Mouse (Mus musculus): ENCODE data around the gene Zfp710.
"Not testable (repeated sequence)": the region's sequence is repeated elsewhere in the genome, so short reads cannot be mapped to it uniquely, and the experiment has no call there.

Gene Zfp710

DNA sequence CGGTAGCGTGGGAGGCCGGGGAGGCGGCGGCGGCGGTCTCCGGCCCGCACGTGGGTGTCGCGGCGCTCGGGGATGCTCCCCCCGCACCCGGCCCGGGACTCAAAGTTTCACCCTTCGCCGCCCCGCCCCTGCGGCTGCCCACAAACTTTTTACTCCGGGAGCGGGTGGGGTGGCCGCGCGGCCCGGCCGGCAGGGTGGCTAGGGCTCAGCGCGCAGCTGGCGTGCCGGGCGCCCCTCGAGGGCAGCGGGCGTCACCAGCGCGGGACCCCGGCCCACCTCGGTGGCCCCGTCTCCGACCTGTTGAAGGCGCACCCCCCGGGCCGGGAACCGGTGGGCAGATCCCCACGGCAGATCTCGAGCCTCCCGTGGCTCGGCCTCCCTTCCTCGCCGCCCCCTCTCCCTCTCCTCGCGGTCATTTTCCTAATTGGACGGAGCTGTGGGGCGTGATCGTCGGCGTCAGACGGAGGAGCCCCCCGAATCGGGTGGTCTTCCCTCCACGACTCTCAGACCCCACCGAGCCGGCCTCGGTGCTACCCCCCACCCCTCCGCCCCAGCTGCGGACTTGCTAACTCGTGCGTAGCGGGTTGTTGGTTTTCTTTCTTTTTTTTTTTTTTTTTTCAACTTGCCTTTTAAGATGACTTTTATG lies 2.5 kb downstream of the Zfp710 start:
- DNase-seq (ENCODE audit: low read depth, low spot score), result no peak

DNA sequence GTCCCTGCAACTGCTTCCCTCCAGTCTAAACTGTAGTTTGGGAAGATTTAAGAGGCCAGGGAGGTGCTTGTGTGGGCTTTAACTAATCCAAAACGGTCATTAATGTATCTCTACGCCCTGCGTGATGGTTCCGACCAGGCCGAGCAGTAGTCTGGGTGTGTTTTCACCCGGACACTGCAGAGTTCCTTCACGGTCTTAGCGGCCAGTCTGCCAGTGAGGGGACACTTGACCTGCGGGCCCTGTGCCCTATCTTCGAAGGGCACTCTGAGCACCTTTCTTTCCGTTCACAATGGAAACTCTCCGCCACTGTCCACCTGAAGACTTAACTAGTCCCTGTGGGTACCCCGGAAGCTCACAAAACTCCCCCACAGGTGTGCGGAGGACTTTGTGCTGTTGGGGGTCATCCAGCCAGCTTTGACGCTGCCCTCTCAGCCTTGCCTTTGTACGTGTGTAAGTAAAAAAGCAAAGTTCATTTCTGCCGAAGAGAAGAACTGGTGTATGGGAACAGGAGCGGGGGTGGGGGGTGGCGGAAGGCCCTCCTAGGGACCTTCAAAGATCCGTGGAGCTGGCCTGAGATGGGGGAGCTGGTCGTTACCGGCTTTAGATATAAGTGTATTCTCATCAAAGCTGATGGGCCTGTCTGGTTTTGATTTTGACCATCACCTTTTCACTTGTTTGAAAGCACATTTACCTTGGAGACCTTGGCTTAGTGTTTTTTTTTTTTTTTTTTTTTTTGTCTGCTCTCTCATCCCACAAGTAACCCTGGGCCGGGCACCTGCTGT lies 3.2 kb downstream of the Zfp710 start:
- DNase-seq (ENCODE audit: low read depth, low spot score), result no peak

DNA sequence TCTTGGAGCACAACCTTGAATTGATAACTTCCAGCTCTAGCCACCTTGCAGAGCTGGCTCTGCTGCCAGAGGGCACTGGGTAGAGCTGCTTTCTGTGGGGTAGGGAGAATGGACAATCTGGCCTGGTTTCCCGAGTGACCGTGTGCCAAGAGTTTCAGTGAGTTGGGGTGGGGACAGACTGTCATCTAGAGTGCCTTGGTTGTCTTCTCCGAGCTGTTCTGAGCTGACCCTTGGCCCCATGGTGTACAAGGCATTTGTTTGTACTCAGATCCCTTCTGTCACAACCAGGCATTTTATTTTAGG lies 3.8 kb downstream of the Zfp710 start:
- DNase-seq (ENCODE audit: low read depth, low spot score), result no peak

DNA sequence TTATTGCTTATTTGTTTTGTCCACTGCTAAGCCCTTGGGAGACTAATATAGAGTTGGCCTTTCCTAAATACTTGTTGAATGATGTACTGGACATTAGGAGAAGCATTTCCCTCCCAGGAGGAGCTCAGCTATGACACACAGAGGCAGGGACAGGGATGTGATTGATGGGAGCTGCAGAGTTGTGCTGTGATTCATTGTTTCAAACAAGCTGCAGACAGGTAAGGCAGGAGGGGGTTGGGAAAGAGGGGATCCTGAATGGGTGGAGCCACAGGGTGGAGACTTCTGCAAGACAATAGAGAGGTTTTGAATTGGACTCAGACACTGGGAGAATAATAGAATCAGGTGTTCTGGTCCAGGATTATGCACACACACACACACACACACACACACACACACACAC lies 5.4 kb downstream of the Zfp710 start:
- DNase-seq (ENCODE audit: low read depth, low spot score), result no peak

DNA sequence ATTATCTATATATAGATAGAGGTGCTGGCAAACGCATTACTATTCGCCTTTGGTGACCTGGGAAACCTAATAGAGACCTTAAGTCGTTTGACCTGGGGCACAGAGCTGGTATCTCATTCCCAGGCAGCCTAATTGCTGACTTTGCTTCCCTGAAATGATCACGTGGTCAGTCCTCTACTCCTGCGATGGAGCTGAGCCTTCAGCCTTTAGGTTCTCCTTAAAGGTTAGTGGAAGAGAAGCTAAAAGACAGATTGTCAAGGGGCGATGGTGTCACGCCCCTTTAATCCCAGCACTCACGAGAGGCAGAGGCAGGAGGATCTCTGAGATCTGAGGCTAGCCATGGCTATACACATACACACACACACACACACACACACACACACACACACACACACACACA lies 5.9 kb downstream of the Zfp710 start:
- DNase-seq (ENCODE audit: low read depth, low spot score), result no peak

DNA sequence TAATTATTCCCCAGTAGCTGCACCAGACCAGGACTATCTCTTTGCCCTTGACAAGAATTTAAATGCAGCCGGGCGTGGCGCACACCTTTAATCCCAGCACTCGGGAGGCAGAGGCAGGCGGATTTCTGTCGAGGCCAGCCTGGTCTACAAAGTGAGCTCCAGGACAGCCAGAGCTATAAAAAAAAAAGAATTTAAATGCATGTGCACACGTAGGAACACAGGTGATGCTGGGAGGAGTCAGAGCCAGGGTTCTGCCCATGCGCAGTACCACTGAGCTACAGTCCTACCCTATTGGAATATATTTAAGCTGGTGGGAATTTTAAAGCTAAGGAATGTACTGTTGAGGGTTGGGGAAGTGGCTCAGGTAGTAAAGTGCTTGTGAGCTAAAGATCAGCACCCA lies 6.4 kb downstream of the Zfp710 start:
- no peak for DNase-seq (ENCODE audit: low read depth, low spot score)

DNA sequence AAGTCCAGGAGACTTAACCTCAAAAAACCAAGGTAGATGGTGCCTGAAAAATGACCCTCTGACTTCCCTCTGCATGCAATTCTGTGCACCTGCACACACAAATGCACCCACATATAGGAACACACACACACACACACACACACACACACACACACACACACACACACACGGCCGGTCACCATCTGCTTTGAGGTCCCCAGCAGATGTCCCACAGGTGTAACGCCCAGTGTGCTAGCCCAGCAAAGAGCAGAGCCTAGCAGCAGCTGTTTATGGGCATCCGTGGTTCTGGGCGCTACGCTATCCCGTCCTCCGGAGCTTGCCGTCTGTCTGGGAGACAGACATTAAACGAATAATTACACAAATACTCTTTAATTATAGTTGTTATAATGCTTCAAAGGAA lies 6.9 kb downstream of the Zfp710 start:
- DNase-seq (ENCODE audit: low read depth, low spot score), result no peak

DNA sequence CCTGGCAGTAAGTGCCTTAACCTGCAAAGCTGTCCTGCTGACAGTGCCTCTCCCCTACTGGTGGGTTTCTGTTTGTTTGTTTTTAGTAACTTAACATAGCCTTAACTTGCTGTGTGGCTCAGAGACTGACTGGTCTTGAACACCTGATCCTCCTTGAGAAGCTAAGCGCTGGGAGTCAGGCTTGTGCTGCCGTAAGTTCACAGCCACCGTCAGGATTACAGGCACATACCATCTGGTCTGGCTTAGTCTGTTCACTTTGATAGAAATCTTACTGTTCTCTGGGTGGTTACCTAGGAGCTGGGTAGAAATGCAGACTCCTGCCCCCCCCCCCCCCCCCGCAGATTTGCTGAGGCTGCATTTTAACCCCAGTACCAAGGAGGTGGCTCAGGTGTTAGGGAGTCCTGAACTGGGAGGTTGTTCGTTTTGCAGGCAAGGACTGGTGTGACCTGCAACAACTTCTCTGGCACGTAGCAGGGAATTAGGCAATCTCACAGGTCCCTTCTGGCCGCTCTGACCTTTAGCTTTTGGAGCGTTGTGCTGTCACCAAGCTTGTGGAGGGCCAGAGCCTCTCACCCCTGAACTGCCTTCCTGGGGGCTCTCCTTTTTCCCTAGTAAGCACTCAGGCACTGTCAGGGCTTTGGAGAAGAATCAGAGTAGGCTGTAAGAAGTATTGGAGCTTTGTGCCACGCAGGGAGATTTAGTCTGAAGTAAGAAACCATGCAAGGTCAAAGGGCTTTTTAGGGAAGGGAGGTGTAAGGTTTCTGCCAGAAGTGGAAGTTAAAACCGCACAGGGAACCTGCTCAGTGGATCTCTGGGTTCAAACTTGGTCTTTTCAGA lies 7.8 kb downstream of the Zfp710 start:
- DNase-seq (ENCODE audit: low read depth, low spot score), result no peak

DNA sequence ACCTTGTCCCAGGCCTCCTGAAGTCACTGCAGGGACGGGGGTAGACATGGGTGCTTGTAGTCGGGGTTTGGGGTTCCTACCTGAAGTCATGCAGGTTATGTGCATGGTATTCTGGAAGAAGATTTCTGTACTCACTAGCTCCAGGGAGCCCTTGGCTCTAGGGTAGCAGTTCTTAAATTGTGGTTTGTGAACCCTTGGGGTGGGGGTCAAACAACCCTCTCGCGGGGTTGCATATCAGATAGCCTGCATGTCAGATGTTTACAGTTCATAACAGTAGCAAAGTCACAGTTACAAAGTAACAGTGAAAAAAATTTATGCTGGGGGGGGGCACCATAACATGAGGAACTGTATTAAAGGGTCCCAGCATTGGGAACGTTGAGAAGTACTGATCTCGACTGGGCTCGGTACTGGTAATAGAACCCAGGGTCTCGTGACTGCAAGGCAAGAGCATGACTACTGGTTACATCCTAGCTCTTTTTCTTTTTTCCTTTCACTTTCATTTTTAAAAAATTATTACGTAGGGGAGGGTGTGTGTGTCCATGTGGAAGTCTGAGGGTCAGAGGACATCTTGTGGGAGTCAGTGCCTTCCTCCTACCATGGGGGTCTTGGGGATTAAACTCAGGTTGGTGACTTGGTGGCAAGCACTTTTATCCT lies 8.6 kb downstream of the Zfp710 start:
- no peak for DNase-seq (ENCODE audit: low read depth, low spot score)

DNA sequence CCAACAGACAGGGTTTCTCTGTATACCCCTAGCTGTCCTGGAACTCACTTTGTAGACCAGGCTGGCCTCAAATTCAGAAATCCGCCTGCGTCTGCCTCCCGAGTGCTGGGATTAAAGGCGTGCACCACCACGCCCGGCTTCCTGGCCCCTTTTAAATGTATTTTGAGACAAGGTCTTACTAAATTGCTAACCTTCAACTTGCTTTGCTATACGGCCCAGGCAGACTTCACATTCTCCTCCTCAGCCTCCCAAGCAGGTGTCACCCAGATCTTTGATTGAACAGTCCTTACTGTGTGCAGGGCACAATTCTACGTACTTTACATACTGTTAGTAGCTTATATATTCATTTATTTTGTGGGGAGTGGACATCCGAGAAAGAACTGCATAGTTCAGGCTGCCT lies 9.2 kb downstream of the Zfp710 start:
- DNase-seq (ENCODE audit: low read depth, low spot score), result no peak

DNA sequence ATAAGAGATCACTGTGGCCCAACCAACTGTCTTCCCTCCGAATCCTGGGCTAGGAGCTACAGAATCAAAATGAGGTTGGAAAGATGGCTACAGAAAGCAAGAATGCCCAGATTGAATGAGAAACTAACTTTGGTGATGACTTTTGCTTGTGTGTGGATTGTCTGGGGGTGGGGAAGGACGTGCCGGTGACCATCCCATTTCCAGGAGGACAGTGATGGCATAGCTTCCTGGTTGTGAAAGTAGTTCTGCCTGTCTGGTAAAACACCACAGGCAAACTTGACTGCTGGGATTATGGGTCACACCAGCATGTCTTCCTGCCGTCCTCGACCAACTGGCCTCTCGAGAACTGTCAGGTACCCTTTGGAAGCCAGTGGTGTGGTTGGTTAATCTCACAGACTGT lies 10.5 kb downstream of the Zfp710 start:
- no peak for DNase-seq (ENCODE audit: low read depth, low spot score)

DNA sequence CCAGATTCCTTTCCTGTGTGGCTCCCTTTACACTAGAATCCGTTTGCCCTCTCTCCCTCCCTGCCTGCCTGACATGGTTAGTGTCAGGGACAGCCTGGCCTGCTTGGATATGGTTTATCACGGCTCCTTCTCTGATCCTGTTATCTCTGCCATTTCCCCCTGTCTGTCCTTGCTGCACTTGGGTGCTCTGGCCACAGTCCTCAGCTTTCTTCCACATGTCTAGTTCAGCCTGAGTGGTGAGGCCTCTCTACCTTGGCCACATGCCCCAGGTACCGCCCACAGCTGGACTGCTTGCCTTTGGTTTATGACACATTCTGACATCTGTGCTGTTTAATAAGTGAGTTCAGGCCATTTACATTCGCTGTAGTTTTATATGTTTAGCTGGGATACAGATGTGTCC lies 11.1 kb downstream of the Zfp710 start:
- DNase-seq (ENCODE audit: low read depth, low spot score), result no peak

DNA sequence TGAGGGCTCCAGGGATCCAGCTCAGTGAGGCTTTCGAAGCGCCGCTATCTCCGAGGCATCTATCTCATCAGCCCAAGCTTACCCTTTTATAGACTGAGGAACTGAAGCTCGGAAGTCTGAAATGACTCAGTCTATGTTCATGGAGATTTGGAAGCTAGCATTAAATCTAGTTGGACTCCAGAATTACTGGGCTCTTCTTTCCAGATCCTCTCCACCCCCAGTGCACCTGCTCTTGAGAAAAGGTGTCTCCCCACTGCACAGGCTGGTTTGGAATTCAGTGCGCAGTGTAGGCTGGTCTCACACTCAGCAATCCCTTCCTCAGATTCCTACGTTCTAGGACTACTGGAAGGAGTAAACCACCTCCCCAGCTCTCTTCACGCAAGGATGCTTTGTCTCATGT lies 15.1 kb downstream of the Zfp710 start:
- DNase-seq (ENCODE audit: low read depth, low spot score), result peak; percentile 66

DNA sequence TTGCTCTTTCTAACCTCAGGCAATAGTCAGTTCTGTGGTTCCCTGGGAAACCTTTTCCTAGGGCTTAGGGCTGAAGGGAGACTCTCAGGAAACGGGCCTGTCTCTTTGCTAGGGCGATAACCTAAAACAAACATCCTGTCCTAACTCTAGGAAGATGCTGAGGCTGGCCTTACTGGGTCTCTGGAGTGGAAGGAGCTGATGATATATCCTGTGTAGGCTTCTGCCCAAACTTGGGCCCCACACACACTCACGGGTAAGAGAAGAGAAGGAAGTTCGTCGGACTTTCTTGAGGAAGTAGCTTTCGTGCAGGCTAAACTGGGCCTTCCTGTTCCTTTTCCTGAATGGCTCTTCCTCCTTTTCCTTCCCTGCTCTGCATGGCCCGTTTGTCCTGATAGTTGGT lies 19.6 kb downstream of the Zfp710 start:
- no peak for DNase-seq (ENCODE audit: low read depth, low spot score)

DNA sequence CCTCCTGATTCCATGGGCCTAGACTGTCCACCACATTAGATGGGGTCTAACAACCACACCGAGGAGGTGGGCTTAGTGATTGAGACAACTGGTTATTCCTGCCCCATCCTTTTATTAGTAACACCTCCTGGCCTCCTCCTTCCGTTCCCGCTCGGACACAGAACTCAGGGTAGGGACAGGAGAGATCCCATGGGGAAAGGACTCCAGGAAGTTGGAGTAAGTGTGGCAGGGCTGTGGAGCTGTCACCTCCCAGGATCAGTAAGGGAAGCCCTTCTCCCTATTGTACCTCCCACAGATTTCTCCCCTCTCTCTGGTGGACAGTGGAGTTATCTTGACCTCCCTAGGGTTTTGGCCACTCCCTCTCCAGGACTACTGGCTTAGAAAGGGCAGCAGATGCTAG lies 22.4 kb downstream of the Zfp710 start:
- DNase-seq (ENCODE audit: low read depth, low spot score), result no peak

DNA sequence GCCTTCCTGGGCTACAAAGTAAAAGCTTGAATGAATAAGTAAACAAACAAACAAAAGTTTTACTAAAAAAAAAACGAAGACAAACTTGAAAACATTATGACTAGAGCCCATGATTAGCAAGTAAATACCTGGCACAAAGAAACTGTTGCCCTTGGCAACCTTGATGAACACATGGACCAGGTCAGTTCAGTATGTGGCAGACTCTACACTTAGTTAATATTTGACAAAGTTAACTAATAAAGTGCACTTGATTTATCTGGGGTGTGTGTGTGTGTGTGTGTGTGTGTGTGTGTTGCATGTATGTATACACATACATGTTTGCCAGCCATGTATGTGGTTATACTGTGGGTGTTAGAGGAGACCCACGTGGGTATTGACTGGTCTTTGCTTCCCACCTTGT lies 25.1 kb downstream of the Zfp710 start:
- DNase-seq (ENCODE audit: low read depth, low spot score), result no peak

DNA sequence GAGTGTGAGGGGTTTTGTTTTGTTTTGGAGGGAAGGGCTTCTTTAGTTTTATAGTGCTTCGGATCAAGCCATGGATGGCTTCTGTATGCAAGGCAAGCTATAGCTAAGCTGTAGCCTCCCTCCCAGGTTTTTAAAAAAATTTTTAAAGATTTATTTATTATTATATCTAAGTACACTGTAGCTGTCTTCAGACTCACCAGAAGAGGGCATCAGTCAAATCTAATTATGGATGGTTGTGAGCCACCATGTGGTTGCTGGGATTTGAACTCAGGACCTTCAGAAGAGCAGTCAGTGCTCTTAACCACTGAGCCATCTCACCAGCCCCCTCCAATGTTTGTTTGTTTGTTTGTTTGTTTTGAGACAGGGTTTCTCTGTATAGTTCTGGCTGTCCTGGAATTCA lies 25.8 kb downstream of the Zfp710 start:
- DNase-seq (ENCODE audit: low read depth, low spot score), result not testable (repeated sequence)

DNA sequence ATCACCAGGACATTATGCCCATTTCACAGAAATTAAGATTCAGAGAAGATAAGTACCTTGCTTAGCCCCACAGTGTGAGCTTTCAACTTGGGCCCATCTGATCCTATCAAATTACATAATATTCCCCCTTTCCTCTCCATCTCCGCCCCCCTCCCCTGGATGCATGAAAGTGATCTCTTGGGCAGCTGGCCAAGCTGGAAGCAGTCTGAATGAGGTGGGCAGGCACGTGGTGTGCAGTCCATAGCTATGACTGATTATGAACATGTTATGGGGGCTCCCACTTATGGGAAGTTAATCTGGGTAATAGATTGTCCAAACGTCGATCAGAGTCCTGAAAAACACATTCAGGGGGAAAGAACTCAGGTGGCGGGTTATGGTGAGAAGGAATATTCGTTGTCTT lies 27.2 kb downstream of the Zfp710 start:
- no peak for DNase-seq (ENCODE audit: low read depth, low spot score)

DNA sequence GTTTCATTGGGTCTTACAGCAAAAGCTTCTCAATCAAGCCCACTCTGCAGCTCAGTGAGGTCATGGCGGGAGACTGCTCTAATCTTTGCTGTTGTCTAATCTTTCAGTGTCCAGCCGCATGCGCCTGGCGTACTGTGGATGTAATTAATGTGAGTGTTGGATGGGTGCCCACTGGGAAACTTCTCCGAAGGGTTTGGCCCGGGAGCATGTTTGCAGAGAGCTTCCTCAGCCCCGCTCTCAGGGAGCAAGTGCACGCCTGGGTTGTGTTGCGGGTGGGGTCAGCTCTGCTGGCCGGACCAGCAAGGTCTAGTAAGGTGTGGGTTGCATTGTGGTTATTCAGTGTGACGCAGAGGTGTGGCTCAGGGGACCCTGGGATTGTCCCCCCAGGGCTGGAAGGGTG lies 27.6 kb downstream of the Zfp710 start:
- no peak for DNase-seq (ENCODE audit: low read depth, low spot score)

DNA sequence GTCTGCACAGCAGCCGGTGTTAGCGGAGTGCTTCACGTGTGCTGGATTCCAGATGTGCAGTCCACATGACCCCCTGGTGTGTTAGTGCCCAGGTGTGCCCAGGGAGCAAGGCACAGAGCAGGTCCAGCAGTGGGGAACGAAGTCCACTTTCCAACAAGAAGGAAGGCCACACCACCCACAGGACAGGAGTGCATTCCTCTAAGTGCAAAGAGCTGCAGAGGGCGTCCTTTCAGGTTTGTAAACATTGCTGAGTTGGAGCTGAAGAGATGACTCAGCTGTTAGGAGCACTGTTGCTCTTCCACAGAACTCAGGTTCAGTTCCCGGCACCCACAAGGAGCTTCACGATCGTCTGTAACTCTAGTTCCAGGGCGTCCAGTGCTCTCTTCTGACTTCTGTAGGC lies 28.5 kb downstream of the Zfp710 start:
- DNase-seq (ENCODE audit: low read depth, low spot score), result no peak

DNA sequence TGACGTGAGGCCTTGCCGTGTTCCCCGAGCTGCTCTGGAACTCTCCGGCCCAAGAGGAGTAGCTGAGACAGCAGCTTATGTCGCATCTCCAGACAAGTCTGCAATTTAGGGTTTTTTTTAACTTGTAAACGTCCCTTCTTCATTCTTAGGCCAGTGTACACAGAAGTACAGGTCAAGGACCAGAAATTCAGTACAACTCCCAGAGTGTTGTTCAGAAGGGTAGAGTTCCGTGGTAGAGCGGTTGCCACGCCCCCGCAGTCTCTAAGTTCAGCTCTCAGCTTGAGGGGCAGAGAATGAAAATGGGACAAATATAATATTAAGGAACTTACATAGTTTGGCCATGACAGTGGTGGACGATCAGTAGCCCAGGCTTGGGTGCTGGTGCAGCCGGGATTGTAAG lies 31.2 kb downstream of the Zfp710 start:
- no peak for DNase-seq (ENCODE audit: low read depth, low spot score)

DNA sequence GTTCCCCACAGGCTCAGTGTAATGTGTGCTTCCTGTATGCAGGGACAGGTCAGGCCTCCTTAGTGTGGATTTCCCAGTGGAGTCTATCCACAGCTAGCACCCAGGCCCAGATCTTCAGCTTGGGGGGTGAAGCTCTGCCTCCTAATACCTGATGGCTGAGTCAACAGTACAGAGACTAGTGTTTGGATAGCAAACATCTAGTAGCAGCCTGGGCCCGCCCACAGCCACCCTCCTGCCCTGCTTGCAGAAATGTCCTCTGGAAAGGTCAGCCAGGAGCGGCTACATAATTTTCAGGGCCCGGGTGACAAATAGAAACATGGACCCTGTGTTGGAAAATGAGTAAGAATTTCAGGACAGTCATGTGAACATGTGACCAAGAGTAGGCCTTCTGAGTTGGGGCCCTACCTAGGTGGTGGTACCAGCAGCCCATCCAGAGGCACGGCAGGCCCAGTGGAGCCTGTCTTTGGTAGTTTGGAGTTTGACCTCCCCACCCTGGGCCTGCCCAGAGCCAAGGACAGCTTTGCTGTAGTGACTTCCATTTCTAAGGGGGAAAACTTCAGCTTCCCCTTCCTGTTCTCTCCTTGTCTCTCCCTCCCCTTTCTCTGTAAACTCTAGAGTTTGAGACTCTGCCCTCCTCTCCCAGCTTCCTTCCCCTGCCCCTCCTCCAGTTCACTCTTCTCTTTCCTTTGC lies 32.5 kb downstream of the Zfp710 start:
- DNase-seq (ENCODE audit: low read depth, low spot score), result no peak
